Mouse (Mus musculus) adrenal gland, postnatal 14 days (tissue): ENCODE results near the gene Vac14. TPM values are rescaled to one million over a fixed set of nuclear protein-coding genes. Genes with fewer than 3 reads are reported as not detected.

ENCODE experiments used
- DNase-seq: peaks from one replicate; pipeline ENCODE4 v3.0.0; 2021; ENCODE audit warnings: mixed read lengths
- total RNA-seq: library from RNA; stranded (reverse); gene quantifications from 2 replicates; pipeline ENCODE4 v1.2.3, GENCODE M21; 2021

Vac14 gene
- total RNA-seq, 1 experiment from 2014 or later: 25.0 TPM

DNA sequence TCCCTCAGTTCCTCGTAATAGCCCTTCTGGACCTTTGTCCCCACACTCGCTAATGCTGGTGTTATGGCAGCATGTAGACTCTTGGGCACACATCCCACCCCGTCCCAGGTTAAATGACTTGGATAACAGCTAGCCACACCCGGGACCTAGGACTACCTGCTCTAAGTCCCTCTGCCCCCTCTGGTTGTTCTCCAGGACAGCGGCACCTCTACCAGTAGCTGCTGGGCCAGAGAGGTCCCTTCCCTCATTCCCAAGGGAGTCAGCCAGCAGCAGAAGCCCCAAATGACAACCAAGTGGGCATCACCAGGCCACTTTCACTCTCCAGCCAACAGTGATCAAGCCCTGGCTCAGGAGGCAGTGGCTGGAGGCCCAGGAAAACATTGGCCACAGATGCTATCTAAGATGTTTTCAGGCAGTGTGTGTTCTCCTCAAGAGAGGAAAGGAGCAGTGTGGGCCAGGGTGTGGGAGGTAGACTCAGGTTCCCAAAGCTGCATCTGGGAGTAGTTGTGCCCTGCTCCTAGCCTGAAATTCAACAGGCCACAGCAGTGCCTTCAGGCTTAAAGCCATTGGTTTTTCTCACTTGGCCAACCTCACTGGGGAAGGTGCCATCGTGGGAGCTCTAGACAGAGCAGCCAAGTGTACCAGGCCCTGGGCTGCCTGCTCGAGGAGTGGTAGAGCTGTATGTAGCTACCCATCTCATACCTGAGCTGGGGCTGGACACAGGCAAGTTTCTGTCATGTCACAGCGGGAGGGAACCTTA is 100.0 kb downstream of the Vac14 start:
- no peak for DNase-seq

DNA sequence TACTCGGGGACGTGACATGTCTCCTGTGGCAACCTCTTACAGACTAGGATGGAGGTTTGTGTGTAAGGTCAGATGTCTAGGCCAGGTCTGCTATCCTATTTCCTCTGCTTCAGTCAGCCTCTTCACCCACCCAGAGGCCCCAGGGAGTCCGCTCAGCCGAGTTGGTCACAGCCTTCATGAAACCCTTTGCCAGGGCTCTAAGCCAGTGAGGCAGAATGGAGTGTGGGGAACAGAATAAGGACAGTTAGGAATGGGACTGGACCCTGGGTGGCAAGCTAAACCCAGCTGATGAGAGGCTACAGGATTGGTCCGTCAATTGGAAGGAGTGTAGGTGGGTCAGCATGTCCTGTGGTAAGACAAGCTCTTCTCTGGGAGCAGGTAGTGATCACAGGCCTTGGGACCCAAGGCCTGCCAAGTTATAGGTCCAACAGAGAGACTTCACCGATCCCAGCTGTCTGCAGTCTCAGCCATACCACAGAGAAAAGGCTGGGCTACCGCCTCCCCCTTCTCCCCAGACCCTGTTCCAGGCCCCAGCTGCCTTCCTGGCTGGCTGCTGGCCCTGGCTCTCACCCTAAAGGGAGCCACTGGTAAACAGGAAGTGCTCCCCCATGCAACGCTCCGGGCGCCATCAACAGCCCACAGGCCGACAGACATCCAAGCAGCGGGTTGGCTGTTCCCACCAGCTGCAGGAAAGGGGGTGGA is 100.7 kb downstream of the Vac14 start:
- peak; percentile 66 for DNase-seq

DNA sequence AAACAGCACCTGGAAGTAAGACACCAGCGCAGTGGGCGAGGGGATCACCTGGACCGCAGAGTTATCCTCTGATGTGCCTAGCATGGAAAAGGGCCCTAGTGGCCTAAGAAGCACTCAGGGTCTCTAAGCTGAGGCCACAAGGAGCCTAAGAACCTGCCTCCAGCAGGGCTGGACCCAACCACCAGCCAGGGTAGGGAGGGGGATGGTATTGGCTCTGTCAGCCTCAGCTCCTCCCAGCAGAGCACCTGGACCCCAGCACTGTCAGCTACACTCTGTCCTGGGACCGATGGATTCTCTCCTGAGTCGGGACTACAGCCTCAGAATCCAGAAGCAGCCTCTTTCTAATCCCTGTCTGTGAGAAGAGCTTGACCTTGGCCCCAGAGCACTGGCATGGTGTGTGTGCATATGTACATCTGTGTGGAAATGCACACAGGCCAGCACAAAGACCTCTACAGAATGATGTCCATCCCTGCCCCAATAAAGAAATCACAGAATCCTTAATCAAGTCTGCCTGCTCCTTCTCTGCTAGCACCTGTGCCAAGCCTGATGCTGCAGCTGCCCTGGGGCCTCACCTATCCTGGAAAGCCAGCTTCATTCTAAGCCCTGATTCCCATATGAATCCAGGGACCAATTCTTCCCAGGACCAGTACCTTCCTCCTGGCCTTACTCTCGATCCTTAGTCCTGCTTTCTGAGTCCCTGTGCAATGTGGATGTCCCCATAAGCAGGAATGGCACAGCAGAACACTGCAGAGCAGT is 101.7 kb downstream of the Vac14 start:
- no peak for DNase-seq

DNA sequence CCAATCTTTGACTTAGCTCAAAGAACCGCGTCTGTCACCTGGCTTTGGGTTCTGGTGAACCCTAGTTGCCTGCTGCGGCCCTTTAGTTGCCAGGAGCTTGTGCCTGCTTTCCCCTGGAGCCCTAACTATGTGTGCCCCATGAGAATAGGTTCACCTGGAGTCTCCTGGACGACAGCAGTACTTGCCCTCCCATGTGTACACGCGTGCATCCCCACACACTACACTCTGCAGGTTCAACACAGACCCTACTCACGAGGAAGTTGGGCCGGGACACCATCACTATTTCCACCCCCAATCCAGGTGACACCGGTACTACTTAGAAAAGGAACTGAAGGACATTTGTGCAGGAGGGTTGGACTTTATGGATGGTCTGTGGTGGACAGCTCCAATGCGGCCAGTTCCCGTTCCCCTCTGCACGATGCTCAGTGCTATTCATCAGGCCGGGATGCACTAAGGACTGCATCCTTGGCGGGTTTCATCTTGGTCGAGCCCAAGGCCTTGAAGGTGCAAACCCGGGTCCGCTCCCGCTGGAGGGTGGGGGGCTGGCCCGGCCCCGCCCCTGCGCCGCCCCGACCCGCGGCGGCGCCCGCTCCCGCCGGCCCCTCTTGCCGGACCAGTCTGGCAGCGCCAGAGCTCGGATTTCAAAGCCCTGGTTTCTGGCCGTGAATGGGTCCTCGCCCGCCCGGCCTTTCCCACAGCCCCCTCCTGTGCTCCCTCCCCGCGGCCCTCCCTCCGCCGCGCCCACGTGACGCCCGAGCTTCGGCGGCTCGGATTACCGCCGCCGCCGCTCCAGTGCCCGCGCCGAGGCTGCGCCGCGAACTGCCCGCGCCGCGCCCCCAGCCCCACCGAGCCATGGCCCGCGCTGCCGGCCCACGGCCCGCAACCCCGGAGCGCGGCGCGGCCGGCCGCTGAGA is 102.6 kb downstream of the Vac14 start, which contains the start of gene Mtss1l:
Gene Mtss1l, plus strand, starts transcription at position 792 of the 914 bp plus-strand sequence.
- peak; percentile 93 for DNase-seq

DNA sequence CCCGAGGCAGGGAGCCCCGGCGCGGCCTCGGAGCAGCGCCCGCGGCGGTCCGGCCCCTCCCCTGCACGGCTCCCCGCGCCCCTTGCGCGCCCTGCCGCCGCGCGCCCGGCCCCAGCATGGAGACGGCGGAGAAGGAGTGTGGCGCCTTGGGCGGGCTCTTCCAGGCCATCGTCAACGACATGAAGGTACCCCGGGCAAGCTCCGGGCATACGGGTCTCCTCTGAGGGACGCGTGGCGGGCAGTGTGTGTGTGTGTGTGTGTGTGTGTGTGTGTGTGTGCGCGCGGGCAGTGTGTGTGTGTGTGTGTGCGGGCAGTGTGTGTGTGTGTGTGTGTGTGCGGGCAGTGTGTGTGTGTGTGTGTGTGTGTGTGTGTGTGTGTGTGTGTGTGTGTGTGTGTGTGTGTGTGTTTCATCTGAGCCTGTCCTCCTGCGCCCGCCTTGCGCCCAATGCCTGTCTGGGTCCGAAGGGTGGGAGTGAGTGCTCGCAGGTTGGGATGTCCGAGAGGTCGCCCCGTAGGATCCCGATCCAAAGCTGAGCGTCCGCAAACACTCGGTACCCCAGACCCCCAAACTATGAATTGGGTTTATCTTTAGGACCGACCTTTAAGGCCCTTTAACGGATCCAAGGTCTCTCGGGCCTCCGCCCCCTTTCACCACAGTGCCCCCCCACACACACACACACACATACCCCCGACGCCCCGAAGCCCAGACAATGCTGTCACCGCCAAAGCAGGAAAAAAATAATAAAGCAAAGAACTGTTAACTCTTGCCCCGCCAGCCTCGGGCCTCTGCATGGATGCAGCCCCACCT is 103.4 kb downstream of the Vac14 start:
- DNase-seq: peak; percentile 76

DNA sequence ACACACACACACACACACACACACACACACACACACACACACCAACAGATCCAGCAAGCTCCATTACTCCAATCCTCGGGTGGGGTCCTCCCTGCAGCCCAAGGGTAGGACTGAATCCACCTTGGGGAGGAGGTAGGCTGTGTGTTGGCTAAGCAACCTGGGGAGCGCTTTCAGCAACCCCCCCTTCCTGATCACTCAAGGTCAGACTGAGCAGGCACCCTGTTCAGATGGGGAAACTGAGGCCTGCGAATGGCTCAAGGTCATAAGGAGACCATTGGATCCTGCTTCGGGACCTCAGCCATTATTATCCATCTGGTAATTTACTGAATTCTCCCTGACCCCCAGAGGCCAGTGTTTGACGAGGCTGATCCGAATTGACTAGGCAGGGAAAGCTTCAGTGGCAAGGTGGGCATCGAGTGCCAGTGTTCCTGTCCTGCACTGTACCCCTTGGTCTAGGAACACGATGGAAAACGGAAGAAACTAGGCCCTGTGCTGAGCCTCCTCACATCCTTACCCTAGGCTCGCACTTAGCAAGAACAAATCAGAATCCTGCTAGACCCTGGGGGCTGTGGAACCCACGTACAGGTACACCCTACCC is 104.1 kb downstream of the Vac14 start:
- DNase-seq: no peak

DNA sequence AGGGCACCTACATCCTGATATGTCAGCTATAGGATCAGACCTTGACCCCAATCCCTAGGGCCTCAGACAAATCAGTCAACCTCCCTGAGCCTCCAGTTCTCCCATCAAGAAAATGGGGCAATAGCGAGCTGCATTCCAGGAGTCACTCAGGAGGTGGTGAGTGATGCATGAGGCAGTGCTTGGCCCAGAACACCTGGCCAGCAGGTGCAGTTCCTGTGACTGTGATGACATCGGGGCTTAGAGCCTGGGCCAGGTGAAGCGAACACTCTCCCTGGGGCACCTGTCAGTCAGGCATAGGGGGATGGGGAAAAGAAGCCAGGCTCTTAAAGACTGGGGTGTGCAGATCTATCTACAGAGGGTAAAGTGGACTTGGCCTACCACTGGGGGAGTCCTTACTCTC is 106.1 kb downstream of the Vac14 start:
- DNase-seq: no peak

DNA sequence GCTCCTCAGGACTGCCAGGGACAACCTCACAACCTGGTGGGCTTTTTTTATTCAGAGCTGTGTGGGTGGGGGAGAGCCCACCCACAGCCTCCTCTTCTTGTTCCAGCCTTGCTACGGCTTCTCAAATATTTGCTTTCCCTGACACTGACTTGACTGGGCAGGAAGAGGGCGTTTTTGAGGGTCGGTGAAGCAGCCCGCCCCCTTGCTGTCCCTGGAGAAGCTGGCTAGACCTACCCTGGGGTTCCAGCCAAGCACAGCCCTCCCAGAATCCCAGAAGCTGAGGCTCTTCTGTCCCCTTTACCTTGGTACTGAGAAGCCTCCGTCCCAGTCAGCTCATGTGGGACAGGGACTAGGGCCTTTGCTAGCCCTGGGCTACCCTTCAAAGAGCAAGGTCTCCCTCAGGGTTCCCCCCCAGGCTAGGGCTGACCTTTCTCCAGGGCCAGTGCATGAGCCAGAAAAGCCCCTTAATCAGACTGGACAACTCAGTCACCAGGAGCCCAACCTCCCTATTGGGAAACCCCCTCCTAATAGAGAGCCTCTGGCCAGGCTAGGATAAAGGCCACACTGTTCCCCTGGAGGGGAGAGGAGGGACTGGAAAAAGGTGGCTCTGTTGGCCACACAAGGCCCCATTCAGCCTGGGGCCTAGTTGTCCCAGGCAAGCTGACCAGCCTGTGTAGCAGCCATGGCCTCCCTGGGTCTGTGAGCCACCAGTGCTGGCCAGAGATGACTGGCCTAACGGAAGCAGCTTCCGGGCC is 106.9 kb downstream of the Vac14 start:
- DNase-seq: peak; percentile 50

DNA sequence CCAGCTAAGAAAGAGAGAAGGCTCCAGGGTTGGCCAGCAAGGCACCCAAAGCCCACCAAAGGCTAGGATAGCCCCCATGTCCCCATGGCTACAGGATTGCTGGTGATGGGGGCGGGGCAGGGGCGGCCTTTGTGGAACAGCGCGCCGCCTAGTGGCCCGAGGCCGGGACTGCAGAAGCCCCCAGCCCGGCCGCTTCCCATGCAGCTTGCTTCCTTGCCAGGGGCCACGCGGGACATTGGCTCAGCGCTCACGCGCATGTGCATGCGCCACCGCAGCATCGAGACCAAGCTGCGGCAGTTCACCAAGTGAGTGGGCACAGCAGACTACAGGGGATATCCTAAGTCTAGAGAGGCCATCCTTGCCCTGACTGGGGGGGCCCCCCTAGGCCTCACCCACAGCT is 108.5 kb downstream of the Vac14 start:
- peak; percentile 77 for DNase-seq

DNA sequence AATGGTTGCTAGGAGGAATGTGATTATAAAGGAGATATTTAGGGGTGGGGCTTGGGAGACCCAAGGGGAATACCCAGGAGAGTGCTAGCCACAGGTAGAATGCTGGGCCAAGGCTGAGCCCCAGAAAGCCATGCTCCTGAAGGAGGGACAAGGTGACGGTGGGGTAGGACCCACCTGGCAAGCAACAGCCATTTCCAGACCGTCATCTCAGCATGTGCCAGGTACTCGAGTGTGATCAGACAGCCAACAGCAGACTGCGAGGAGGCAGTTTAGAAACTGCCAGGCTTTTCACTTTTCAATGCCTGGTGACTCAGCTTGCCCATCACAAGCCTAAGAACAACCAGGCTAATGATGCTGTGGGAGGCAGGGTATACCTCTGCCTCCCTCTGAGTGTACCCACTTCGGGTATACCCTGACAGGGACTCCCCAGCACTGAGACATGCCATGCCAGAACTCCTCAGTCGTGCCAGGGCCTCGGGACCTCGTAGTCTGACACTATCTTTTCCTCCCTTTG is 113.0 kb downstream of the Vac14 start:
- DNase-seq: no peak

DNA sequence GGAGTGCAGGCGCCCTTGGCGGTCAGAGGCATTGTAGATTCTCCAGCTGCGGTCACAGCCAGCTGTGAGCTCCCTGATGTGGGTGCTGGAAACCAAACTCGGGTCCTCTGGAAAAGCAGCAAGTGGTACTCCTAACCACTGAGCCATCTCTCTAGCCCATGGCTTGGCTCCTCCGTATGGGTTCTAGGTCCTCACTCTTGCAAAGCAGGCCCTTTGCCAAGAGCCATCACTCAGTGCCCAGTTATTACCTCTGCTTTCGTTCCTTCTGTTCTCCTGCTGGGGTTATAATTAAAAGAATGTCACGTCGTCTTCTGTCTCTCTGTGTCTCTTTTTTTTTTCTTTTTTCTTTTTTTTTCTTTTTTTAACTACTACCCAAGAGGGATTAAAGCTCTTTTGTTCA is 114.7 kb downstream of the Vac14 start:
- DNase-seq: no peak

DNA sequence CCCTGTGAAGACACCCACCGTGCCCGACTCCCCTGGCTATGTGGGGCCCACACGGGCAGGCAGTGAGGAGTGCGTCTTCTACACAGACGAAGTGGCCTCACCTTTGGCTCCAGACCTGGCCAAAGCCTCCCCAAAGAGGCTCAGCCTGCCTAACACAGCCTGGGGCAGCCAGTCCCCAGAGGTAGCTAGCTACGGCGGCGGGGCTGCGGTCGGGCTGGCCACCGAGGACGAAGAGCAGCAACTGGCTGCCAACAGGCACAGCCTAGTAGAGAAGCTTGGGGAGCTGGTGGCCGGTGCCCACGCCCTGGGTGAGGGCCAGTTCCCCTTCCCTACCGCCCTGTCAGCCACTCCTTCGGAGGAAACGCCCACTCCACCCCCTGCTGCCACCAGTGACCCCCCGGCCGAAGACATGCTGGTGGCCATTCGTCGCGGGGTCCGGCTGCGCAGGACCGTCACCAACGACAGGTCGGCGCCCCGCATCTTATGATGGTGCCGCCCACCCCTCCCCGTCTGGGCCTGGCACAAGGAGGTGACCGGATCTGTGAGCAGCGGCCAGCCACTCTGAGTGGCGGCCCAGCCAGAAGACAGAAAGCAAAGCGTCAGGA is 120.3 kb downstream of the Vac14 start:
- no peak for DNase-seq

DNA sequence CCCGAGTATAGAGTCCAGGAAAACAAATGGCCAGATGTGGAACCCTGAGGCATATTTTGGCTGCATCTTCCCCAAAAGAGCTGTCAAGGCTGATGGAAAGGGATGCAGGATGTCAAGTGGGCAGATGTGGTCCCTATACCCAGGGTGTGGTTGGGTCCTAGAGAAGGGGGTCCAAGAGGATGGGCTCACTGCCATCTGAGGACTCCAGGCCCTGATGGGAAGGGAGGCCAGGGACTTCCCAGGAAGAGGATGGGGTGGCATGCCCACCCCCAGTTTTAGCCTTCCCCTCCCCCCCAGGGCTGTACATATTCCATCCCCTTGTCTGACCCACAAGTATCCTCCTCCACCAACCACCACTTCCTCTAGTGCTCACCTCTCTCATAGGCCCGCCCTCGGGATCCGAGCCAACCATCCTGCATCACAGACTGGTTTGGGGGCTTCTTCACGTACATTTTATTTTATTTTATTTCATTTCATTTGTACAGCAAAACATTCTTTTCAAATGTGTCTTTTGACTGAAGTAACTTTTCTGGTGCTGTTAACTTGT is 122.3 kb downstream of the Vac14 start:
- DNase-seq: no peak

DNA sequence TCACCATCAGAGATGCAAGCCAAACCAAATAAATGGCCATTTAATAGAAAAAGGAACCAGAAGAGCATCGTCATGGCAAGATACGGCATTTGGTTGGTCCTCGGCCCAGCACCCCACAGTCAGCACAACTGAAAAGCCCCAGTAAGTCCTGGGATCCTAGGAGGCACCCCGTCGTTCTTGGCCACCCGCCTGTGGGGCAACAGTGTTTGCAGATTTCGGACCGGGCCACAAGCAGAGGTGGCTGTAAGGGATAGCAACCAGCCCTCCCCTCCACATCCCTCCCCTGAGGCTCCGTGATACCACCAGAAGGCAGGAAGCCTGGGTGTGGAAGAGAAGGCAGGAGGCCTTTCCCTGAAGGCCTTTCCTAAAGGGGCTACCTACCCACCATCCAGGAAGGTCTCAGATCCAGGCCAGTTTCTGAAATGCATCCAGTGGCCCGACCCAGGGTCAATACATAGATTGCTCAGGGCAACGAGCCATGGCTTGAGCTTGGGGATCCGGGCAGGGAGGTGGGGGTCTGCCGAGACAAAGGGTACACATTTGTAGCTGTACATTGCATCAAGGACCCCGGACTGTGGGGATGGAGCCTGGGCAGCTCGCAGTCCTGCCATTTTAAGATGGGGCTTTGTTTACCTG is 123.5 kb downstream of the Vac14 start:
- DNase-seq: no peak

DNA sequence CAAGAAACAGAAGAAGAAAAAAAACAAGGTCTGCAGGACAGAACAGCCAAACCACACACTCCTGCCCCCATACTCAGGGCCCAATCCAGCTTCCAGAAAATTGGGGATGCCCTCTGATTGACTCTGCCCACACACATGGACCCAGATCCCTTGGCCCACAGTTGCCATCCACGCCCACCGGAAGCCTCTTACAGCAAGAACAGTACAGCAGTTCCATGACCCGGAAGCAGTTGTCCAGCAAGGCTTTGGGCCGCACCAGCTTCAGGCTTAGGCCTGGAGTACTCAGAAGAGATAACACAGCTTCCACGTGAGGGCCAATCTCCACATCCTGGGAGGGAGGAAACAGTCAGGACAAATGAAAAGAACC is 124.0 kb downstream of the Vac14 start:
- DNase-seq: no peak

DNA sequence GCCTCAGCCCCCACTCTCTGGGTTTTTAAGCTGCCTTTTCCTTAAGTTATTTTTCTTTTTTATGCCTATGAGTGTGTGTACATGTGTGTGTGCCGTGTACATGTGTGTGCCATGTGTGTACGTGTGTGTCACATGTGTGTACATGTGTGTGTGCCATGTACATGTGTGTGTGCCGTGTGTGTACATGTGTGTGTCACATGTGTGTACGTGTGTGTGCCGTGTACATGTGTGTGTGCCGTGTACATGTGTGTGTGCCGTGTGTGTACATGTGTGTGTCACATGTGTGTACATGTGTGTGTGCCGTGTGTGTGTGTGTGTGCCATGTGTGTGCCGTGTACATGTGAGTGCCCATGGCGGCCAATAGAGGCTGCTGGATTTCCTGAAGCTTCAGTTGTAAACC is 126.8 kb downstream of the Vac14 start:
- no peak for DNase-seq

DNA sequence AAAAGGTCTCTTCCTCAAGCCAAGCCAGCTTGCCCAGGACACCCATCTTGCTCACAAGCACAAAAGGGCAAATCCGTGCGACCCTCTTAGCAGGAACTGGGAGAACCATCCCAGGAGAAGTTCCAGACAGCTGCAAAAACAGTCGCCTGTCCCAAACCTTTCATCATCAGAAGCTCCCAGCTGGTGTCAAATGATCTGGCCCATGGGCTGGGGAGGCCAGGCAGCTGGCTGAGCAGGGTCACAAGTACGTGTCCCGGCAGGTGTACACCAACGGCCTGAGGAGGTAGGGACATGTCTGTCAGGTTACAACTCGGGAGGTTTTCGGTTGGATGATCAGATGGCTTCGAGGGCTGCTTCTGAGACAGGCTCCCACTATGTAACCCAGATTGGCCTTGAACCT is 128.3 kb downstream of the Vac14 start:
- DNase-seq: no peak

DNA sequence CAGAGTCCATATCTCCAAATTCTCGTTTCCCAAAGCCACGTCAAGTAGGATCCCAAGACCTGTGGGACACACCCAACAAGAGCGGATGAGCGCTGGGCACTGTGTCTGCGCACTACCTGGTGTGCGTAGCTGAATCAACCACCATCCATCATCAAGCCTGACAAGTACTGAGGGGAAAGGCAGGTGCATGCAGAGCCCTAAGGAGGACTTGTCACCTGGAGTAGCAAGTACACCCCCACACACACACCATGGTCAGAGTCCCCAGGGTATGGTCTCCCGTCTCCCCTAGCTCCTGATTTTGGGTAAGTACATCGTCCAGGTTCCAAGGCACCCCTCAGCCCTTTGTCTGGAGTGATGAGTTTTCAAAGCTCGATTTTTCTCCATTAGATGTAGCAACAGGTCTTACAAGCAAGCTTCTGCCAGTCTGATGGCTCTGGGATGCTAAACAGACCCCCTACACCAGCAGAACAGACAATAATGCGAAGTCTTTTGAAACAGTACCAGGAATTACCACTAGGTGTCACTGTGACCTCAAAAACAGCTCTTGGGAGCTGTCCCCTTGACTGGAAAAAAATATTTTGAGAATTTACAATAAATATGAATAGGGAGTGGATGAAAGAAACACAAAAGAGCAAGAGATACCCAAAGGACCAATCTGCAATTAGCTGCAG is 131.2 kb downstream of the Vac14 start:
- peak; percentile 66 for DNase-seq
